Mouse (Mus musculus): ENCODE data around the gene Repin1.

- TF ChIP-seq CTCF (IDR thresholded peaks at IDR 0.05; ENCODE audit: extremely low read depth, insufficient read depth, low read length) (no peak), POLR2A (IDR thresholded peaks at IDR 0.05; ENCODE audit: extremely low read depth, insufficient read depth, low read length) (no peak)
Measured at GRCm38 (mm10) chr6:48596545-48597232, 3.0 kb downstream of the Repin1 start.
